Mouse (Mus musculus) spleen, adult 2 months (tissue): ENCODE measurements around the gene Glo1.

Experiments
- CTCF ChIP-seq: fragments of 200-500 bp; IDR thresholded peaks from 2 replicates; pipeline ENCODE4 v1.5.1; 2011; ENCODE audit warnings: mild to moderate bottlenecking, inconsistent platforms; ENCODE audit not compliant: insufficient read depth, insufficient read length, insufficient replicate concordance; ENCODE audit errors: extremely low read depth
- POLR2A ChIP-seq: fragments of 200-500 bp; IDR thresholded peaks from 2 replicates; pipeline ENCODE4 v1.6.1; 2011; ENCODE audit warnings: low read depth, low read length, inconsistent platforms

- TF ChIP-seq POLR2A (no peak), CTCF (no peak)
Measured at GRCm38 (mm10) chr17:30618136-30618891, 8.4 kb downstream of the Glo1 start.
